Mouse (Mus musculus): Measurements from ENCODE around the gene Iffo1. TPM values are rescaled to one million over a fixed set of nuclear protein-coding genes. Genes with fewer than 3 reads are reported as not detected.

Iffo1 gene
- 9.6 and 10.4 TPM in 2 replicates for polyA plus RNA-seq (2015; fragmentation: Nextera tagmentation; extraction: Ambion mirVana)

DNA sequence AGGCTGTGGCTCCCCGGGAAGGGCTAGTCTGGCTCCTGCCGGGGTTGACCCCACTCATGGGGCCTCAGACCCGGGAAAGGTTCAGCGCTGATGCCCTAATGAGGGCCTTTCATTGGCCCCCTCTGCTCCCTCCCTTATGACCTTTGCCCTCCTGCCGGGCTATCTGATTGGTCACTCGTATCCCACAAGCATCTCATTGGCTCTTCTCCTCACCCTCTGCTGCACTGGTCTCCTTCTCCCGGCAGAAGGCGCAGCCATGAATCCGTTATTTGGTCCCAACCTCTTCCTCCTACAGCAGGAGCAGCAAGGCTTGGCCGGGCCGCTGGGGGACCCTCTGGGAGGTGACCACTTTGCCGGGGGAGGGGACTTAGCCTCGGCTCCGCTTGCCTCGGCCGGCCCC is at the start of gene Iffo1:
Gene Iffo1 (plus strand): TSS at position 241 of the 400 bp plus-strand sequence.
- Histone ChIP-seq H3K4me2 (peak within 1 kb of the TSS; percentile 76), H3K4me3 (replicated peaks) (peak within 1 kb of the TSS; percentile 55), H3K9ac (peak within 1 kb of the TSS; percentile 55), H3K36me3 (peaks cover 47% of the 10 kb centered on the region), H3K27me3 (no peaks in the 10 kb centered on the region), H3K4me1 (peaks cover 61% of the 10 kb centered on the region), H3K27ac (peak within 1 kb of the TSS; percentile 84), H3K9me3 (replicated peaks) (no peaks in the 10 kb centered on the region)
- ATAC-seq (replicated peaks; ENCODE audit: low FRiP score), result peak; percentile 89
- under 1% methylated on average over 16 of the region's 16 CpGs for WGBS

DNA sequence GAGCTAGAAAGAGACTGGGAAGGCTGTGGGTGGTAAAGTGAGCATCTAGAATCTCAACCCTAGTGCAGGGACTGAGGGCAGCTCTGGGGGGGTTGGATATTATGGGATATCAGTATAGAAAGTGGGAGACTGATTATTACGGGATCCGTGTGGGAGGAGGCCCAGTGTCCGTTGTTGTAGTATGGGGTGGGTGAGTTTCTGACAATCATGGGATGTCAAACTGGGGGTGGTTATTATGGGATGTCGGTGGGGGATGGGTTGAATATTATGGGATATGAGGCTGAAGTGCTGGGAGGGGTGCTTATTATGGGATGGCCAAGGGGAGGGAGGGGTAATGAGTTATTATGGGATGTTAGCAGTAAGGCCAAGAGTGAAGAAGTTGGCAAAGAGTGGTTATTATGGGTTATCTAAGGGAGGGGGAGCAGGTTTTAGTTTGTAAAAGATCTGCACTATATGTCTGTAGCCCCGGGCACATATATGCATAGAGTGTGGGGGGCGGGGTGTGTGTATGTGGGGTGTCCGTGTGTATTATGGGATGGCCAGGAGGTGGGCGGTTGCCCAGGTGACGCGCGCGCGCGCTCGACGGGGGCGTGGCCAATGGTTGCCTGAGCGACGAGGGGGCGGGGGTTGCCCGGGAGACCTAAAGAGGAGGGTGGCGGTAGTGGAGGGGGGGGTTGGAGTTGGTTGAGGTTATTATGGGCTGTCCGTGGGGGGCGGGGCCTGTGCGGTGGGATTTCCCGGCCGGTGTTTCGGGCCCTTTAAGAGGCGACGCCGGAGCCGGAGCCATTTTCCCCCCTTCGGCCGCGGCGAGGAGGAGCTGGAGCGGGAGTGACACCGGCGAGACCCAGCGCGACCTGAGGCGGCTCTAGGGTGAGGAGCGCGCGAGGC is 49.4 kb upstream of the Iffo1 start, which contains the start of gene Chd4:
Gene Chd4 (plus strand): TSS at position 591 of the 888 bp plus-strand sequence.
- Histone ChIP-seq H3K4me3 (replicated peaks) (peak within 1 kb of the TSS; percentile 97), H3K9me3 (replicated peaks) (no peaks in the 10 kb centered on the region), H3K4me1 (peaks cover 51% of the 10 kb centered on the region), H3K4me2 (peak within 1 kb of the TSS; percentile 87), H3K9ac (peak within 1 kb of the TSS; percentile 85), H3K36me3 (peaks cover 27% of the 10 kb centered on the region), H3K27ac (peak within 1 kb of the TSS; percentile 99), H3K27me3 (no peaks in the 10 kb centered on the region)
- 2% methylated on average over 45 of the region's 45 CpGs for WGBS
- peak; percentile 79 for ATAC-seq (replicated peaks; ENCODE audit: low FRiP score)

DNA sequence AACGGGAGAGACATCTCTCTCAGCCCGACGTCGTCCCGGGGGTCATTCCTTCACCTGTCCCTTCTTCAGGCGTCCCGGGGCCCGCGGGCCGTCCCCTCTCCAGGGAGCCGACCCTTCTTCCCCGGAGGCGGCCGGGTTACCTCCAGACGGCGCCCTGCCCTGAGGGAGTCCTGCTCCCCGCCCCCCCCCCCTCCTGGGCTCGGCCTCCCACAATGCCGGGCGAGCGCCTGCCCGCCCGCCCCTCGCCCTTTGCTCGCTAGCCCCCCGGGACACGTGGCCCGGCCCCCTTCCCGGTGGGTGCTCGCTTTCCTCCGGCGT is 48.8 kb upstream of the Iffo1 start:
- Histone ChIP-seq H3K4me1 (peaks cover 52% of the 10 kb centered on the region), H3K4me3 (replicated peaks) (peak overlapping the region; percentile 97), H3K9me3 (replicated peaks) (no peaks in the 10 kb centered on the region), H3K27me3 (no peaks in the 10 kb centered on the region), H3K36me3 (peaks cover 33% of the 10 kb centered on the region), H3K4me2 (peak overlapping the region; percentile 87), H3K9ac (peak overlapping the region; percentile 85), H3K27ac (peak overlapping the region; percentile 99)
- 0% methylated on average over 12 of the region's 32 CpGs for WGBS
- ATAC-seq (replicated peaks; ENCODE audit: low FRiP score), result no peak; the same call in 1 of the 2 replicates

DNA sequence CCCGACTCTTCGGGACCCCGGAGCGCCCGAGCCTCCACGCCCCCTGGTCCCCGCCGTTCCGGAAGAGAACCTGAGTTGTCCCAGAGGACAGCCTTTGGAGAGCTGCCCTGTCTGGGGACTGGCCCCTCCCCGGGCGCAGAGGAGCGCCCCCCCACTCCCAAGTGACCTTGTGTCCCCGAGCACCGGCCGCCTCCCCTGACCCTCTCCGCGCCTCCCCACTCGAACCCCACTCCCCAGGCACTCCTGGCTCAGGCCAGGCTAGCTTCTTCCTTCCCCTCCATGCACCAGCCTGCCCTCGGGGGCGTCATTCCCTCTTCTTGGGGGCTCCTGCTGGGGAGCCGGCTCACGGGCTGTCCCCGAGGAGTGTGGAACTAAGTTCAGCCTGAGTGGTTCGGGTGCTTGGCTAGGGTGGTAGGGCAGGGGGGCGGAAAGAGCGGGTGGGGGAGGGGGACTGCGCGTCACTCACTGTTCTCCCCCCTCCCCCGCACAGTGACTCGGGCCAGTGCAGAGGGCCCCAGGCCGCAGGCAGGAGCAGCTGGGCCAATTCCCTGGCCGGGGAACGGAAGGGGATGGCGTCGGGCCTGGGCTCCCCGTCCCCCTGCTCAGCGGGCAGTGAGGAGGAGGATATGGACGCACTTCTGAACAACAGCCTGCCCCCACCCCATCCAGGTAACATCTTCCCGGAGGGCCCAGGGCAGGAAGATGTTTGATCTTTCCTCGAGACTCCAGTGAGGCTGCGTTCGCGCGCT is 48.3 kb upstream of the Iffo1 start:
- Histone ChIP-seq H3K27me3 (no peaks in the 10 kb centered on the region), H3K9me3 (replicated peaks) (no peaks in the 10 kb centered on the region), H3K4me3 (replicated peaks) (peak overlapping the region; percentile 97), H3K4me2 (peak overlapping the region; percentile 87), H3K36me3 (peaks cover 38% of the 10 kb centered on the region), H3K9ac (peak overlapping the region; percentile 85), H3K27ac (peak overlapping the region; percentile 99), H3K4me1 (peaks cover 54% of the 10 kb centered on the region)
- under 1% methylated on average over 43 of the region's 44 CpGs for WGBS
- ATAC-seq (replicated peaks; ENCODE audit: low FRiP score), result peak; percentile 65

DNA sequence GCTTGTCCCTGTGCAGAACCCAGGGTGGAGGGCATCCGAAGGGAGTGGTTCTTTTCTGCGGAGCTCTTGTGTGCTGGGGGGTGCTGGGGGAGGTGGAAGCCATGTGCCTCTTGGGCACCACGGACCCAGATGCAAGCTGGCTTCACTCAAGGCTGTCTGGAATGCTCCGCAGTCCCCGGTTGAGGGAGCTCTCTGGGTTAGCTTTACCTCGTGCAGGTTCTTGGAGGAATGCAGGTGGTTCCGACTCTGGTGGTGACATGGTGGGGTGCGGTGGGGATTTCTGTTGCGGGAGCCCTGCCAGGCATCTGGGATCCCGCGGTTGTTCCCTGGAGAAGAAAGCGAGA is 47.7 kb upstream of the Iffo1 start:
- peaks cover 44% of the 10 kb centered on the region for H3K36me3 ChIP-seq
- H3K4me1 ChIP-seq, result peaks cover 54% of the 10 kb centered on the region
- ATAC-seq (replicated peaks; ENCODE audit: low FRiP score), result peak; percentile 19
- H3K4me3 ChIP-seq (replicated peaks), result peak overlapping the region; percentile 97
- peak overlapping the region; percentile 87 for H3K4me2 ChIP-seq
- WGBS, result under 1% methylated on average over 12 of the region's 12 CpGs
- no peaks in the 10 kb centered on the region for H3K27me3 ChIP-seq
- H3K9me3 ChIP-seq (replicated peaks), result no peaks in the 10 kb centered on the region
- peak overlapping the region; percentile 85 for H3K9ac ChIP-seq
- peak overlapping the region; percentile 99 for H3K27ac ChIP-seq

DNA sequence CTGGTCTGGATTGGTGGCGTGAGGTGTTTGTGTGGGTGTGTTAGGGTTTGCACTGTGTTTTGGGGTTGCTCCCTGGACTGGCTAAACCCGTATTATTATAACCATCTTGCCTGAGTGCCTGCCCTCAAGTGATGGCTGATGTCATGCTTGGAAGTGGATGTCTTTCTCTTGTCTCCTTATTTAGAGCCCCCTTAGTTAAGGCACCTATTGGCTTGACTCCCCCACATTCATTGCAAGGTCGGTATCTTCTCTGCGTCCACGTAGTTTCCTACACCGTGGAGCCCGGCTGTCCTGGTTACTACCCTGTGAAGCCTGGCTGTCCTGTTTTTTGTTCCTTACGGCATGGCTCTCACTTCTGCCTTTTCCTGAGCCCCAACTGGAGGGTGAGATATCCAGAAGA is 47.1 kb upstream of the Iffo1 start:
- WGBS, result 17% methylated on average over 8 of the region's 8 CpGs
- Histone ChIP-seq H3K9me3 (replicated peaks) (no peaks in the 10 kb centered on the region), H3K4me3 (replicated peaks) (peak overlapping the region; percentile 97), H3K9ac (peak overlapping the region; percentile 85), H3K27ac (peak overlapping the region; percentile 99), H3K4me2 (peak overlapping the region; percentile 87), H3K4me1 (peaks cover 54% of the 10 kb centered on the region), H3K27me3 (no peaks in the 10 kb centered on the region), H3K36me3 (peaks cover 50% of the 10 kb centered on the region)
- no peak for ATAC-seq (replicated peaks; ENCODE audit: low FRiP score)

DNA sequence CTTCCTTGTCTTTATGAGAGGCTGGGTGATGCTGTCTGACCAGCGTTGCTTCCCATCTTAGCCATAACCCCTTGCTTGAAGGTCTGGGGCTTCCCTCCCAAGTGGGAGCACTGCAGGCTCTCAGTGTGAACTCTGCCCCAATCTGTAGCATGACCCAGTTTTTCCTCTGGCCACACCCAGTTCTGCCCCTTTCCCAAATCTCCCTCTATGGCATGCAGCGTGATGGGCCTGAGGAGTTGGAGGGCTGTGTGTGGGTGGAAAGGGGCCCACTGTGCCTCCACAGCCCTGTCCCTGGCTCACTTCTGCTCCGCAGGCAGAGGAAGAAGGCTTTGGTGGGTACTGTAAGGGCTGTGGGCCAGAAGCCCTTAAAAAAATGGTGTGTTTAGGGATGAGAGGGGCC is 46.5 kb upstream of the Iffo1 start:
- no peaks in the 10 kb centered on the region for H3K27me3 ChIP-seq
- peaks cover 56% of the 10 kb centered on the region for H3K36me3 ChIP-seq
- ATAC-seq (replicated peaks; ENCODE audit: low FRiP score), result no peak
- peak overlapping the region; percentile 87 for H3K4me2 ChIP-seq
- H3K4me1 ChIP-seq, result peaks cover 54% of the 10 kb centered on the region
- H3K4me3 ChIP-seq (replicated peaks), result peak overlapping the region; percentile 97
- 0 out of 2 replicates have a peak overlapping the region, but pooled peaks have one; percentile 70 for H3K27ac ChIP-seq
- WGBS, result 40% methylated on average over 3 of the region's 3 CpGs
- H3K9ac ChIP-seq, result peak overlapping the region; percentile 85; the same call in 1 of the 2 replicates
- no peaks in the 10 kb centered on the region for H3K9me3 ChIP-seq (replicated peaks)

DNA sequence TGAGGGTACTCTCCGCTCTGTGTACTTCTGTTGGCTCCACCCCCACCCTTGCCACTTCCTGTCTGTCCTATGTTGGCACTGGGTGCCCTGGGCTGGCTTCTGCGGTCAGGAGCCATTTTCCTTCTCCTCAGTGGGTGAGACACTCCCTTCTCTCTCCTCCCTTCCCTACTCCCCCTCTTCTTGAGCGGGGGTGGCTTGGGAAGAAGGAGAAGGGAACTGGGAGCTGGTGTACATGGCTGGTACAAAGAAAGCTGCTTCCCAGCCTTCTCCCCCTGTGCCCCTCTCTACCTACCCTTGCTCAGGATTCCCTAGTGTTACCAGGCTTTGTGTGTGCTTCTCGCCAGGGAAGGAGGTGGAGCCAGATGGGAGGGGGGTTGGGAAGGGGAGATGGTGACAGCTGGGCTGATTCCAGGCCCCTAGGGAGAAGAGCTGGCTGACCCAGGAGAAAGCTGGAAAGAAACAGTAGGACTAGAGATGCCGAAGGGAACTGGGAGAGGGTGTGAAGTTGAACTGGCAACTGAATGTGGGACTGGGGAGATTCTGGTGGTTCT is 45.5 kb upstream of the Iffo1 start:
- H3K9ac ChIP-seq, result peak overlapping the region; percentile 85; the same call in 1 of the 2 replicates

DNA sequence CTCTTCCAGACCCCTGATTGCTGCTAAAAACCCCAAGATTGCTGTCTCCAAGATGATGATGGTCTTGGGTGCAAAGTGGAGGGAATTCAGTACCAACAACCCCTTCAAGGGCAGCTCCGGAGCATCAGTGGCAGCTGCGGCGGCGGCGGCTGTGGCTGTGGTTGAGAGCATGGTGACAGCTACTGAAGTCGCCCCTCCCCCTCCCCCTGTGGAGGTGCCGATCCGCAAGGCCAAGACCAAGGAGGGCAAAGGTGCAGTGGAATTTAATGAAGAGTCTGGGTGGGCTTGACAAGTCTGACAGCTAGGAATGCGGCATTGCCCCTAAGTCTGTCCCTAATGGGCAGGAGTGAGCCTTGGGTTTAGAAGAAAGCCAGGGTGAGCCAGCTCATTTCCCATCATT is 43.6 kb upstream of the Iffo1 start:
- Histone ChIP-seq H3K9ac (no peak overlapping the region), H3K4me1 (peaks cover 40% of the 10 kb centered on the region), H3K4me3 (replicated peaks) (no peak overlapping the region), H3K36me3 (peaks cover 85% of the 10 kb centered on the region), H3K9me3 (replicated peaks) (no peaks in the 10 kb centered on the region), H3K4me2 (no peak overlapping the region), H3K27ac (no peak overlapping the region), H3K27me3 (no peaks in the 10 kb centered on the region)
- 78% methylated on average over 9 of the region's 9 CpGs for WGBS
- ATAC-seq (replicated peaks; ENCODE audit: low FRiP score), result no peak

More for the DNA sequence above, 45.5 kb upstream of the Iffo1 start:
- WGBS, result 38% methylated on average over 5 of the region's 5 CpGs
- H3K36me3 ChIP-seq, result peaks cover 65% of the 10 kb centered on the region
- no peaks in the 10 kb centered on the region for H3K27me3 ChIP-seq
- peaks cover 54% of the 10 kb centered on the region for H3K4me1 ChIP-seq
- ATAC-seq (replicated peaks; ENCODE audit: low FRiP score), result no peak
- peak overlapping the region; percentile 97 for H3K4me3 ChIP-seq (replicated peaks)
- H3K4me2 ChIP-seq, result peak overlapping the region; percentile 87
- peak overlapping the region; percentile 70 for H3K27ac ChIP-seq
- no peaks in the 10 kb centered on the region for H3K9me3 ChIP-seq (replicated peaks)

DNA sequence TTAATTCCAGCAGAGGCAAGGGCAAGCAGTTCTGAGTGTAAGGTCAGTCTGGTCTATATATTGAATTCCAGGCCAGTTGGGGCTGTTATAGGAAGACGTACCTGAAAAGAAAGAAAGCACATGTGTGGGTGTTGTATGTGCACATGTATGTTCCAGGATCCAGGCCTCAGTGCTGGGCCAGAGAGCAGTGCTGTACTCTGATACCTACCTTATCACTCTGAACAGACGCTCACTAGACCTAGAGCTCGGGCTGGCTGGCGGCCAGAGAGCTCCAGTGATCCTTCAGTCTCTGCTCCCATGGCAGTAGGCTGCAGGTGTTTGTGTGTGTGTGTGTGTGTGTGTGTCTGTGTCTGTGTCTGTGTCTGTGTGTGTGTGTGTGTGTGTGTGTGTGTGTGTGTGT is 40.8 kb upstream of the Iffo1 start:
- H3K4me2 ChIP-seq, result no peak overlapping the region
- no peaks in the 10 kb centered on the region for H3K27me3 ChIP-seq
- H3K9ac ChIP-seq, result no peak overlapping the region
- peaks cover 22% of the 10 kb centered on the region for H3K4me1 ChIP-seq
- 88% methylated on average over 4 of the region's 4 CpGs for WGBS
- no peak overlapping the region for H3K27ac ChIP-seq
- no peak overlapping the region for H3K4me3 ChIP-seq (replicated peaks)
- no peaks in the 10 kb centered on the region for H3K9me3 ChIP-seq (replicated peaks)
- peaks cover 100% of the 10 kb centered on the region for H3K36me3 ChIP-seq
- no peak; the same call in 1 of the 2 replicates for ATAC-seq (replicated peaks; ENCODE audit: low FRiP score)

DNA sequence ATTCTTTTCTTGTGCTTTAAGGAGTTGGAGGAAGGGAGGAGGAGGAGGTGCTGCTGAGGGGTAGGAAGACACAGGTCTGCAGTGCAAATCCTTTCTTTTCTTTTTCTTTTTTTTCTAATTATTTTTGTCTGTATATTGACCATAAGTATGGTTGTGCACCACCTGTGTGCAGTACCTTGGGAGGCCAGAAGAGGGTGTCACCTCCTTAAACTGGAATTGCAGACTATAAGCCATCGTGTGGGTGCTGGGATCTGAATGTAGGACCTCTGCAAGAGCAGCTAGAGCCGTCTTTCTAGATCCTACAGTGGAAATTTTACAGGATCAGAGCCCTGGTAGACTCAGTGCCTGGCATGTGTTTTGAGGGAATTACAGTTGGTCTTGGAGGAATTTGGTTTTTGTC is 37.3 kb upstream of the Iffo1 start:
- no peak overlapping the region for H3K9ac ChIP-seq

DNA sequence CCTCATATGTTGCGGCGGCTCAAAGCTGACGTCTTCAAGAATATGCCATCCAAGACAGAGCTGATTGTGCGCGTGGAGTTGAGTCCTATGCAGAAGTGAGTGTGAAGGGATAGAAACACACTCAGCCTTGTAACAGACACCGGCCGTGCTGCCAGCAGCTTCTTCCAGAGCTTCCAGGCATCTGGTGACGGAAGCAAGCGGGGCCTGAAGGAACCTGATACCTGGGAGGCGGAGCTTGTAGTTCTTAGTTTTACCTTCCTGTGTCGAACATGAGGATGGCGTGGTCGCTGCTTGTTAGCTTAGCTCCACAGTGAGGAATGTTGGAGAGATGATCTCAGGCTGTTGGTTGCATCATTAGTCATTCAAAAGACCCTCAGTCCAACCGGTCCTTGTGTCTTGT is 35.7 kb upstream of the Iffo1 start:
- Histone ChIP-seq H3K4me3 (replicated peaks) (no peak overlapping the region), H3K36me3 (peaks cover 100% of the 10 kb centered on the region), H3K9ac (no peak overlapping the region), H3K27ac (no peak overlapping the region), H3K9me3 (replicated peaks) (no peaks in the 10 kb centered on the region), H3K27me3 (no peaks in the 10 kb centered on the region), H3K4me2 (no peak overlapping the region), H3K4me1 (no peaks in the 10 kb centered on the region)
- WGBS, result 66% methylated on average over 14 of the region's 14 CpGs
- ATAC-seq (replicated peaks; ENCODE audit: low FRiP score), result no peak

More for the DNA sequence above, 37.3 kb upstream of the Iffo1 start:
- no peak overlapping the region for H3K4me3 ChIP-seq (replicated peaks)
- no peak for ATAC-seq (replicated peaks; ENCODE audit: low FRiP score)
- no peak overlapping the region for H3K27ac ChIP-seq
- no peaks in the 10 kb centered on the region for H3K9me3 ChIP-seq (replicated peaks)
- no peaks in the 10 kb centered on the region for H3K4me1 ChIP-seq
- peaks cover 100% of the 10 kb centered on the region for H3K36me3 ChIP-seq
- H3K4me2 ChIP-seq, result no peak overlapping the region
- 96% methylated on average over 2 of the region's 2 CpGs for WGBS
- H3K27me3 ChIP-seq, result no peaks in the 10 kb centered on the region

Measured in kidney, embryonic 15.5 days (tissue).